Mouse (Mus musculus) Patski (cell line): ENCODE data around the gene Aldh1l1. TPM values are rescaled to one million over a fixed set of nuclear protein-coding genes. Genes with fewer than 3 reads are reported as not detected.

Experiments
- ATAC-seq: fragments of 100-300 bp; one replicate; pipeline ENCODE4 v1.8.0; 2021
- CTCF ChIA-PET: fragments of 350-600 bp; sonication (Branson Sonifier 250); formaldehyde crosslinking; loops from one replicate; lab custom pipeline; 2022; ENCODE audit warnings: inconsistent platforms; lab: Charles Lee
- POLR2A ChIA-PET: fragments of 350-600 bp; sonication (Branson Sonifier 250); formaldehyde crosslinking; loops from one replicate; lab custom pipeline; 2022; ENCODE audit warnings: antibody characterized with exemption, inconsistent platforms; lab: Charles Lee
- DNase-seq: peaks from one replicate; pipeline ENCODE4 v3.0.0-alpha.2; 2011; ENCODE audit warnings: low read depth, low spot score
- H3K27me3 ChIP-seq: fragments of 371-371 bp; one replicate; pipeline ENCODE4 v1.5.1; 2021
- CTCF ChIP-seq: fragments of 100-300 bp; IDR thresholded peaks from one replicate; pipeline ENCODE4 v1.5.1; 2021
- in situ Hi-C: fragments of 300-500 bp; cut with MboI; formaldehyde crosslinking; loops from 3 replicates; pipeline ENCODE4 v1.11.1; 2018; ENCODE audit warnings: low pct_unique_long_range_greater_than_20kb, mixed read lengths
- polyA plus RNA-seq: library from polyadenylated mRNA; unstranded; gene quantifications from one replicate; pipeline ENCODE4 v1.2.3, GENCODE M21; 2021

The Aldh1l1 gene
- polyA plus RNA-seq, 1 experiment from 2014 or later: 0.62 TPM

DNA sequence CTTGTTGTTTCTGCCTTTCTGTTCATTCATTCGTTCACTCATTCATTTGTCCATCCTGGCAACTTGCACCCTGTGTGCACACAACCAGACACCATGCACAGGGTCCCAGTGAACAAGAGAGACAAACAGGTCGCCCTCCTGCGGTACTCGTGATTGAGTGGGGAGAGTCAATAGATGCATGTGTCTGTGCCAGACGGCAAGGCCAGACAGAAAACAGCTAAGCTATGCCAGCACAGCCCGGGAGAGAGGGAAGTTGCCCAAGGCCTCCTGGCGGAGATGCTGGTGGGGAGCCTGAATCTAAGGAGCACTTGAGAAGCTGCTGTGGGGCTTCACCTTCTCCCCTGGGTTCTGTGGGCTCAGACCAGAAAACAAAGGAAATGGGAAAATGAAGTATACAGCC, 129.1 kb downstream of the Aldh1l1 start:
- no peak for DNase-seq
- CTCF ChIA-PET: interaction anchor here (7.0 kb wide), 1 partner anchor 9 kb away, joined by 31 read pairs; the partner anchor contains the start of gene Slc41a3
- ATAC-seq: no peak
- in situ Hi-C loops: no loop called here
- H3K27me3 ChIP-seq: no peaks in the 10 kb centered on the region
- POLR2A ChIA-PET: no interaction called here
- no peak for TF ChIP-seq CTCF

DNA sequence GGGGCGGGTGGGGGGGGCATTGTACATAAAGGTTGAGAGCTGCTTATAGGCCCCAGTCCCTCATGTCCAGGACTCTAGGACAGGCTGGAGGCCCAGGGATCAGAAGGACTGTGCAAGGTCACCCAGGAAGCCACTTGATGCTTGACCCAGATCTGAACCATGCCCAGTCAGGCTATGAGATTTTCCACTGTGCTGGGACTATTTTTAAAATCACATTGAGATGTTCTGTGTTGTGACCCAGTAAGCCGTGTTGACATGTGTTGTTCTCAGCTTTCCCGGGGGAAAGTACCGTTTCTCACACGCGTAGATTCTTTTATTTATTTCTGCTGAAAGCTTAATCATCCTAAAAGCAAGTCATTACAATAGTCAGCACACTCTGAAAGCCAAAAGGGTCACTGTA, 129.8 kb downstream of the Aldh1l1 start:
- TF ChIP-seq CTCF: no peak
- ChIA-PET CTCF (interaction anchor here (7.0 kb wide), 1 partner anchor 10 kb away, joined by 31 read pairs; the partner anchor contains the start of gene Slc41a3), POLR2A (no interaction called here)
- no peak for ATAC-seq
- in situ Hi-C loops: no loop called here
- DNase-seq: no peak
- H3K27me3 ChIP-seq: no peaks in the 10 kb centered on the region

DNA sequence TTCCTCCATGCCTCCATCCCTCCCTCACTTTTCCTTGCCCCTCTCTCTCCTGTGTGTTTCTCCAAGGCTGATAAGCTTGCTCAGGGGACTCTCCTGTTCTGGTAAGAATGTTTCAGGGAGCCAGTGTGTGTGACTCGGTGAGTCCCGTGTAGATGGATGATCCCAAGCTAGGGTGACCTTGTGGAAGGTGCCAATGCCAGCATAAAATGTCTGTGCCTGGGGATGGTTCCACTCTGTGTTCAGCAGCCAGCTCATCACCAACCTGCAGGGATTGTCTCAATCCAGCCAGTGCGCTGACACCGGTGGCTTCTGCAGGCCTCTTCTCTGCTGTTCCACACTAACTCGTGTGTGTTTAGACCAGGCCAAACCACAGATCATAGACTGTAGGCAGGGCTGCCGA, 130.3 kb downstream of the Aldh1l1 start:
- DNase-seq (no peak), ATAC-seq (no peak)
- in situ Hi-C loops: no loop called here
- ChIA-PET CTCF (interaction anchor here (7.0 kb wide), 1 partner anchor 11 kb away, joined by 31 read pairs; the partner anchor contains the start of gene Slc41a3), POLR2A (no interaction called here)
- H3K27me3 ChIP-seq: no peaks in the 10 kb centered on the region
- TF ChIP-seq CTCF: no peak

DNA sequence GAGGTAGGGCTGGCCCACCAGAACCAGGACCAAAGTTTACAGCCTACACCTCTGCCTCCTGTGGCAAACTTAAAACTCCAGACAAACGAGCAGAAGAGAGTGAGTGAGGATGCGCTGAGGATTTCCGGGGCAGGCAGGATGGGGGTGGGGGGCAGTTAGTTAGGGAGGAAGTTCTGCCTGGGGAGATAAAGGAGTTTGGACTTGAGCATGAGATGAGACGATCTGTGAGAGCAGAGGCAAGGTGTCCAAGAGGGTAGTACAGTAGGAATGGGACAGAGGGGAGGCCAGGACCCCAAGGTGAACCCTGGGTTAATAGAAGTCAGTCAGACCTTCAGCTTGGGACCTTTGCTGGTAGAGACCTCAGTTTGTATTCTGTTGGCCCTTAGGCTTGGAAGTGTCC, 132.0 kb downstream of the Aldh1l1 start:
- ATAC-seq (no peak), DNase-seq (no peak)
- CTCF ChIA-PET: interaction anchor here (7.0 kb wide), 1 partner anchor 12 kb away, joined by 31 read pairs; the partner anchor contains the start of gene Slc41a3
- no peak for TF ChIP-seq CTCF
- POLR2A ChIA-PET: no interaction called here
- in situ Hi-C loops: no loop called here
- H3K27me3 ChIP-seq: no peaks in the 10 kb centered on the region

DNA sequence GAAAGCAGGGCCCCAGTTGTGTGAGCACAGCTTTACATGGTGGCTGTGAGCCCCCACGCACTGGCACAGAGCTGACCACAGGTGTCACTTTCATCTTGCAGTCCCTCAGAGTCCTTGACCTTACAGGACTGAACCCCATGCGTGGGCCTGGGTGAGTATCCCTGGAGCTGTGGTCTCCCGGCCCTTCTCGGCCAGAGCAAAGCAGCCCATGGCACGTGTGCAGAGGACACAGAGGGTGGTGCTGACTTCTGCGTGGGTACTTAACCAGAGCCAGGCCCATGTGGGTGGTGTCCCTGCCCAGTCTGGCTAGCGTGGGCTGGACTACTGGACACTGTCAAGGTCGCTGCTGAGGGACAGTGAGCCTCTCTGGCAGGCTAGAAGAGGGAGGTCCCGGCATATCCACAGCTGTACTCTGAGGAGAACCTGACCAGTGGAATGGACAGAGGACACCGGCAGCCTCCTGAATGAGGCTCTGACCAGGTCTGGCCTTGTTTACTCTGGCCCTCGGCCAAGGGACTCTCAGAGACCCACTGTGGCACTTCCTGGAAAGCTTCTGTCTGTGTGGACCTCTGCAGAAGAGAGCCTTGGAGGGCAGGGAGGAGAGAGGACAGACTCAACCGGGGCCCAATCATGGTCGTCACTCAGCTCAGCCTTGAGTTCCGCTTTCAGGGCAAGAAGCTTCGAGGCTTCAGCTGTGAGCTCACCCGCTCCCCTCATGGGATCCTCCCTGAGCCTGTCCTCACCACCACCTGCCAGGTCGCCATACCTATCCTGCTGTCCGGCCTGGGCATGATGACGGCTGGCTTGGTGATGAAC, 132.8 kb downstream of the Aldh1l1 start:
- ATAC-seq: no peak
- TF ChIP-seq CTCF: no peak
- ChIA-PET POLR2A (interaction anchor here (1.1 kb wide), 1 partner anchor 115 kb away, joined by 3 read pairs; no protein-coding TSS in a partner anchor), CTCF (interaction anchor here (7.0 kb wide), 1 partner anchor 13 kb away, joined by 31 read pairs; the partner anchor contains the start of gene Slc41a3)
- no peak for DNase-seq
- in situ Hi-C loops: no loop called here
- H3K27me3 ChIP-seq: no peaks in the 10 kb centered on the region

DNA sequence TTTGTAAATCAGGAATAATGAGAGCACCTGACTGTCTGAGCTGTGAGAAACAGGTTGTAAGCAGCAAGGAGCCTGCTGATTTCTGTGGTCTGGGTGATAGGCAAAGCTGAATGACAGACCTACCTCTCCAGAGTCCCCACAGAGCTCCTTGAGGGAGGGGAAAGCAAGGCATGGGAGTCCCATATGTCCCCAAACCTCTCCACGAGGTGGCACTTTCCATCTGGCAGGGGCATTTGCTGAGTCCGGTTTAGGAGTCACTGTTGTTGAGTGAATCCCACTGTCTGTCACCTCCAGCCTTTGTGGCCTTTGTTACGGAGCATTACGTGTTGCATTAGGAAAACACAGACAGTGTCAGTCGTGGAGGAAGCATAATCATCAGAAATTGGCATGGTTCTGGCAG, 133.7 kb downstream of the Aldh1l1 start:
- no peak for TF ChIP-seq CTCF
- in situ Hi-C loops: no loop called here
- DNase-seq (no peak), ATAC-seq (no peak)
- ChIA-PET CTCF (interaction anchor here (7.0 kb wide), 1 partner anchor 14 kb away, joined by 31 read pairs; the partner anchor contains the start of gene Slc41a3), POLR2A (interaction anchor here (1.1 kb wide), 1 partner anchor 114 kb away, joined by 3 read pairs; no protein-coding TSS in a partner anchor)
- no peaks in the 10 kb centered on the region for H3K27me3 ChIP-seq

DNA sequence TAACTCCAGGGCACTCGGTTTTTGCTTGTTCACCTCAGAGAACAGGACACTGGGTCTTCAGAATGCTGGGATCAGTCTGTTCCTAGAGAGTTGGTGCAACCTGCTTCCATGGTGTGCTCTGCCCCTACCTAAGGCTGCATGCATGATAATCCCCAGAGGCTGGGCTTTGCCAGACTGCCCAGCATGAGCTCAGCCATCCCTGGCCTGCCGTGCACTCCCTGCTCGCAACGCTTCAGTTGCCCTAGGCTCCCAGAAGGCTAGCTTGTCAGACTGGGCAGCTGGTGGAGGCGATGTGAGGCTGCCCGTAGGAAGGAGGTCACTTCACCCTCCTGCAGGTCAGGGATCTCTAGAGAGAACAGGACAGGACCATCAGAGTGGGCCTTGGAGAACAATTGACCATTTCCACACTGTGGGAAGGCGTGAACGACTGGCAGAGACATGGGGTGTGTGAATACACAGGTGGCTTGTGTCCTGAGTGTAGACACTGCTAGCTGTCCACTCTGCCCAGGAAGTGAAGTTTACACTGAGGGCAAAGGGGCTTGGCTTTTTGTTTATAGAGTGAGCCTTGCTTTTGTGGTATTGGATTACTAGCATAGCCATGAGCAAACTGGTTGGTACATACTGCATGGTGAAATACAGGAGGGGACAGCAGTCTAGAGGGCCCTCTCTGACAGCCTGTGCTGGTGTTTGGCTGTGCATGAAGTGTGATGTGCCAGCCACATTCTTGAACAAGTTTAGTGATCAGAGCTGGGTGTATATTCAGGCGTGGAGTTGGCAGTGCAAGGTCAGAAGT, 134.8 kb downstream of the Aldh1l1 start:
- peak; percentile 55 for DNase-seq
- in situ Hi-C loops: no loop called here
- ATAC-seq: peak; percentile 74
- POLR2A ChIA-PET: interaction anchor here (0.6 kb wide), 1 partner anchor 49 kb away, joined by 3 read pairs; no protein-coding TSS in a partner anchor
- no peaks in the 10 kb centered on the region for H3K27me3 ChIP-seq
- TF ChIP-seq CTCF: no peak
- CTCF ChIA-PET: interaction anchor here (0.9 to 7.0 kb wide), 4 partner anchors 9 to 36 kb away, joined by 3 to 31 read pairs (median 4); partner anchors contain the start of gene Slc41a3

DNA sequence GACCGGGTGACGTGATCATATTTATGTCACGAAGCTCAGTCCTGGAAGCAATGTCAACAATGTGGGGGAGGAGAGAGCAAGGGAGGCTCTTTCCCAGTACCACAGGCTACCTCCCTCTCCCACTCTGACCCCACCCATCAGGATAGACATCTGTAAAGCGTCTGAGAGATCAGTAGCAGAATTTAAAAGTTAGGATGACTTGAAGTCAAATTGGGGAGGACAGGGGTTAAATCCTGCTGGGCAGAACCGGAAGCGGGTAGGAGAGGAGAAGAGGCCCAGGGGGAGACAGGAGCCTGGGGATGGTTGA, 135.3 kb downstream of the Aldh1l1 start:
- in situ Hi-C loops: no loop called here
- ATAC-seq (no peak), DNase-seq (no peak)
- H3K27me3 ChIP-seq: no peaks in the 10 kb centered on the region
- ChIA-PET POLR2A (no interaction called here), CTCF (interaction anchor here (0.9 to 7.0 kb wide), 4 partner anchors 9 to 35 kb away, joined by 3 to 31 read pairs (median 4); partner anchors contain the start of gene Slc41a3)
- TF ChIP-seq CTCF: no peak

DNA sequence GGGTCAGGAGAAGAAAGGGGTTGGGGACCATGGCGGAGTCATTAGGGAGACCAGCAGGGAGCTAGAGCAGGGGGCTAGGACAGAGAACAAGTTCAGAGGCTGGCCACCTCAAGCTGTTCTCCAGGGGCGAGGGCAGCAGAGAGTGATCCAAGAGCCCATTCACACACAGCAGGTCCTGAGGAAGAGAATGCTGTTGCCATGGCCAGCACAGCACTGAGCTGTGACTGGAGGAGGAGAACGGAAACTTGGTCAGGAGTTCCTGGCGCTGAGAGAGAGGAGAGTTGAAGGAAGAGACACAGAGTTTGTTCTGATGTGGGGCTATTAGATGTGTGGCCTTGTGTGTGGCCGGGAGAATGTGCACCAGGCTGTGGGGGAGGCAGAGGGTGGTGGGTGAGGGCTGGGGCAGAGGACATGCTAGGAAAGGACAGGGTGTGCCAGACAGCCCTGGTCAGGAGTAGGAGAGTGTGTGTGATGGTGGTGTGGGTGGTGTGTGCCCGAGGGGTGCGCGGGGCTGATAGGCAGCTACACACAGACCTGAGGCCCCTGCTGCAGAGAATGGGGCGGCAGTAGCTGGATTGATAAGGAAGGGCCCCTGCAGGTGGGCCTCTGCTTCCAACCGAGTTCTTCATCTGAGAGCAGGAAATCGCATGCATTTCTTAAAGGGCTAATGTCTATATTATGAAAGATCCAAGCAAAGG, 136.7 kb downstream of the Aldh1l1 start:
- ChIA-PET POLR2A (interaction anchor here (0.5 kb wide), 1 partner anchor 22 kb away, joined by 3 read pairs; no protein-coding TSS in a partner anchor), CTCF (interaction anchor here (1.4 kb wide), 1 partner anchor 34 kb away, joined by 3 read pairs; no protein-coding TSS in a partner anchor)
- ATAC-seq (no peak), DNase-seq (no peak)
- H3K27me3 ChIP-seq: no peaks in the 10 kb centered on the region
- in situ Hi-C loops: no loop called here
- no peak for TF ChIP-seq CTCF

DNA sequence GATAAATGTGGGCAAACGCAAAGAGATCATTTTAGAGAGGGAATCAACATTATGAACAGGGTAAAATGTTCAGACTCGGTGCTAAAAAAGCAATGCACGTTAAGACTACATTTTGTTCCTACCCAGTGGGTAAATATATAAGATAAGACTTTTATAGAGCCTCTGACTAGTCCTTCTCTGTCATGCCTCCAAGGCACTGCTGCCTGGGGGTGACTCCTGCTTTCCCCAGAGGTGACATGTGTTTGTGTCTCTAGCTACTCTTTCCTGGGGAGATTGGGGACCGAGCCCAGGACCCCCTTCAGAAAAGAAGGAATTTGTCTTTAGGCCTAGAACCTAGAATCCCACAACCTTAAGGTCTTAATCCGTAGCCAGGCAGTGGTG, 137.2 kb downstream of the Aldh1l1 start:
- TF ChIP-seq CTCF: no peak
- DNase-seq (no peak), ATAC-seq (no peak)
- POLR2A ChIA-PET: no interaction called here
- no peaks in the 10 kb centered on the region for H3K27me3 ChIP-seq
- in situ Hi-C loops: no loop called here
- CTCF ChIA-PET: no interaction called here
